Mouse (Mus musculus): ENCODE data around the gene Bcl2l11.
"Not testable (repeated sequence)": the region's sequence is repeated elsewhere in the genome, so short reads cannot be mapped to it uniquely, and the experiment has no call there.

Gene Bcl2l11

GRCm38 (mm10) chr2:128175625-128176024 lies 49.8 kb downstream of the Bcl2l11 start:
- no peak for DNase-seq

- peak in 1 of 2 experiments; percentile 27 for DNase-seq
Measured at GRCm38 (mm10) chr2:128176391-128177044, 50.7 kb downstream of the Bcl2l11 start.

GRCm38 (mm10) chr2:128177241-128177661 lies 51.4 kb downstream of the Bcl2l11 start:
- no peak for DNase-seq

- DNase-seq, result peak in 1 of 2 experiments; percentile 30
Measured at GRCm38 (mm10) chr2:128179126-128179807, 53.4 kb downstream of the Bcl2l11 start.

GRCm38 (mm10) chr2:128179808-128180379 lies 54.1 kb downstream of the Bcl2l11 start:
- peak; percentile 74 to 78 for DNase-seq

GRCm38 (mm10) chr2:128182181-128182580 lies 56.3 kb downstream of the Bcl2l11 start:
- DNase-seq, result not testable (repeated sequence)

- DNase-seq, result no peak
Measured at GRCm38 (mm10) chr2:128182751-128183150, 56.9 kb downstream of the Bcl2l11 start.

- no peak for DNase-seq
Measured at GRCm38 (mm10) chr2:128183762-128184161, 57.9 kb downstream of the Bcl2l11 start.

- DNase-seq, result no peak
Measured at GRCm38 (mm10) chr2:128185942-128186341, 60.1 kb downstream of the Bcl2l11 start.

- no peak for DNase-seq
Measured at GRCm38 (mm10) chr2:128187277-128187676, 61.4 kb downstream of the Bcl2l11 start.

- DNase-seq, result no peak
Measured at GRCm38 (mm10) chr2:128188461-128188860, 62.6 kb downstream of the Bcl2l11 start.

GRCm38 (mm10) chr2:128189691-128190090 lies 63.9 kb downstream of the Bcl2l11 start:
- DNase-seq, result no peak

- no peak for DNase-seq
Measured at GRCm38 (mm10) chr2:128190196-128190595, 64.4 kb downstream of the Bcl2l11 start.

GRCm38 (mm10) chr2:128193411-128193810 lies 67.6 kb downstream of the Bcl2l11 start:
- DNase-seq, result peak; percentile 85 to 89

- no peak for DNase-seq
Measured at GRCm38 (mm10) chr2:128197379-128197778, 71.5 kb downstream of the Bcl2l11 start.

GRCm38 (mm10) chr2:128203147-128203546 lies 77.3 kb downstream of the Bcl2l11 start:
- DNase-seq, result no peak

- no peak for DNase-seq
Measured at GRCm38 (mm10) chr2:128203749-128204405, 78.0 kb downstream of the Bcl2l11 start.

- DNase-seq, result peak; percentile 75 to 83
Measured at GRCm38 (mm10) chr2:128208541-128208940, 82.7 kb downstream of the Bcl2l11 start.

- DNase-seq, result no peak
Measured at GRCm38 (mm10) chr2:128209841-128210329, 84.0 kb downstream of the Bcl2l11 start.

GRCm38 (mm10) chr2:128210376-128210775 lies 84.5 kb downstream of the Bcl2l11 start:
- peak in 1 of 2 experiments; percentile 33 for DNase-seq

- peak; percentile 30 to 47 for DNase-seq
Measured at GRCm38 (mm10) chr2:128211022-128211880, 85.4 kb downstream of the Bcl2l11 start.

GRCm38 (mm10) chr2:128211881-128212209 lies 86.0 kb downstream of the Bcl2l11 start:
- DNase-seq, result no peak

Data from kidney, postnatal 36 days (tissue).